Mouse (Mus musculus) MN1 (cell line): ENCODE results near the gene Pou4f1.

Experiments used
- DNase-seq: peaks from one replicate; pipeline ENCODE4 v3.0.0-alpha.2; 2016; ENCODE audit warnings: low spot score

The Pou4f1 gene

GRCm38 (mm10) chr14:104456976-104457375 lies 10.8 kb downstream of the Pou4f1 start:
- no peak for DNase-seq

GRCm38 (mm10) chr14:104453824-104454223 lies 14.0 kb downstream of the Pou4f1 start:
- no peak for DNase-seq

- DNase-seq: no peak
These were observed 33.5 kb downstream of the Pou4f1 start for GRCm38 (mm10) chr14:104434293-104434692.

GRCm38 (mm10) chr14:104430819-104431218 lies 37.0 kb downstream of the Pou4f1 start:
- no peak for DNase-seq

- DNase-seq: no peak
These were observed 43.9 kb downstream of the Pou4f1 start for GRCm38 (mm10) chr14:104423688-104424470.
